Mouse (Mus musculus) limb, embryonic 11.5 days (tissue): ENCODE measurements around the gene Atp8b4. TPM values are rescaled to one million over a fixed set of nuclear protein-coding genes. Genes with fewer than 3 reads are reported as not detected.

ENCODE experiments used
- ATAC-seq: fragments of 200-750 bp; cut with Nextera tagmentation; 2 replicates; pipeline ENCODE4 v1.8.0; 2017; ENCODE audit warnings: low read depth; ENCODE audit not compliant: insufficient number of reproducible peaks, low FRiP score, low TSS enrichment
- DNase-seq: peaks from one replicate; pipeline ENCODE4 v3.0.0-alpha.2; 2015; ENCODE audit warnings: low spot score
- H3K27ac ChIP-seq: fragments of 300-500 bp; sonication (generic); replicated peaks from 2 replicates; pipeline ENCODE4 v1.5.1; 2014; ENCODE audit warnings: low read depth, mild to moderate bottlenecking, low read length
- H3K27me3 ChIP-seq: fragments of 300-500 bp; sonication (generic); 2 replicates; pipeline ENCODE4 v1.6.1; 2014; ENCODE audit warnings: mild to moderate bottlenecking, low read length, mixed read lengths; ENCODE audit not compliant: control insufficient read depth, insufficient read depth
- H3K36me3 ChIP-seq: fragments of 300-500 bp; sonication (generic); 2 replicates; pipeline ENCODE4 v1.6.1; 2014; ENCODE audit warnings: mild to moderate bottlenecking, low read length, moderate library complexity, mixed read lengths; ENCODE audit not compliant: control insufficient read depth, insufficient read depth
- H3K4me1 ChIP-seq: fragments of 300-500 bp; sonication (generic); 2 replicates; pipeline ENCODE4 v1.6.1; 2014; ENCODE audit warnings: low read length, mixed read lengths; ENCODE audit not compliant: control insufficient read depth, insufficient read depth
- H3K4me2 ChIP-seq: fragments of 300-500 bp; sonication (generic); 2 replicates; pipeline ENCODE4 v1.6.1; 2014; ENCODE audit warnings: low read depth, mild to moderate bottlenecking, moderate library complexity; ENCODE audit not compliant: severe bottlenecking
- H3K4me3 ChIP-seq: fragments of 300-500 bp; sonication (generic); 2 replicates; pipeline ENCODE4 v1.5.1; 2014; ENCODE audit warnings: low read depth, low read length
- H3K9ac ChIP-seq: fragments of 300-500 bp; sonication (generic); 2 replicates; pipeline ENCODE4 v1.6.1; 2014; ENCODE audit warnings: mild to moderate bottlenecking, low read length
- H3K9me3 ChIP-seq: fragments of 300-500 bp; sonication (generic); 2 replicates; pipeline ENCODE4 v1.6.1; 2016; ENCODE audit warnings: low read length; ENCODE audit not compliant: control insufficient read depth
- WGBS: fragments of 180-500 bp; shearing (Covaris S2); extraction: QIAGEN DNeasy Blood & Tissue Kit; methylation state at CpG from one replicate; pipeline ENCODE4 v1.1.7; 2014; 5-methylcytosine and 5-hydroxymethylcytosine counted together
- polyA plus RNA-seq: library from polyadenylated mRNA; unstranded; fragments of >200 nt; fragmentation: Nextera tagmentation; extraction: Ambion mirVana; gene quantifications from 2 replicates; pipeline ENCODE4 v1.2.1, GENCODE M21; 2014

The Atp8b4 gene
- polyA plus RNA-seq, 1 experiment from 2014 or later: 0.07 TPM

DNA sequence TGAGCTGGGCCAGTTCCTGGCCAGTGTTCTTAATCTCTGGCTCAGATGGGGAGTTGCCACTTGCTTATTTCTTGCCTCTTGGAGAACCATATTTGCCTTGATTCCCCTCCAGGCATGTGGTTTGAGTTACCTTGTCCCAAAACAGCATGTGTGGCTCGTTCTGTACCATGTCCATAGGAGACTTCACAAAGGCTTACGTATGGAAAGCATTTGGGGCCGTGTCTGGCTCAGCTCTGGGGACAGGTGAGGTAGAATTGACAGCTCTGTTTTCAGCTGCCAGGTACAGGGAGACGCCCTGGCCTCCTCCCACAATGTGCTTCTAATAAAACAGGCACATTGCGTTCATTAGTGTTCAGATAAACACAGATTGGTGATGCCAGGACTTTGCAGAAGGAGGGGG, 195.9 kb downstream of the Atp8b4 start:
- H3K4me2 ChIP-seq: no peak overlapping the region
- no peaks in the 10 kb centered on the region for H3K36me3 ChIP-seq
- 30% methylated on average over 5 of the region's 5 CpGs for WGBS
- no peaks in the 10 kb centered on the region for H3K4me1 ChIP-seq
- ATAC-seq (peak; percentile 57; the same call in 1 of the 2 replicates), DNase-seq (peak; percentile 34)
- no peak overlapping the region for H3K4me3 ChIP-seq
- no peaks in the 10 kb centered on the region for H3K27me3 ChIP-seq
- H3K9ac ChIP-seq: no peak overlapping the region
- H3K27ac ChIP-seq: no peak overlapping the region
- H3K9me3 ChIP-seq: no peaks in the 10 kb centered on the region

DNA sequence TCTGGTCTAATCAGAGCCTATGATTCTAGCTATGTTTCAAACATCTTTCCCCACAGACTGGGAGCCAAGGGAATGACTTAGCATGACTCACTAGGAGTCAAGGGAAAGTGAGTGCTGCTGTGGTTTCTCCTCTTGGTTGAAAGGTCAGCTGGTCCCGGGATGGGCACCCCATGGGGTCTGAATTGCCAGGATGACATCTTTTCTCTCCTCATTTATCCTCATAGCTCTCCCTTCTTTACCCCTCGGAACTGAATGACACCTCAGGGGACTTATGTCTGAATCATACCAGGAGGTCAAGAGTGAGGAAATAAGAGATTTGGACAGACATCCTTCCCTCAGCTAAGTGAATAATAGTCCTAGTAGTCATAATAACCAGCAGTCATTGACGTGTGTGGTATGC, 197.2 kb downstream of the Atp8b4 start:
- no peak overlapping the region for H3K27ac ChIP-seq
- no peaks in the 10 kb centered on the region for H3K4me1 ChIP-seq
- H3K9me3 ChIP-seq: no peaks in the 10 kb centered on the region
- ATAC-seq: no peak
- H3K27me3 ChIP-seq: no peaks in the 10 kb centered on the region
- 48% methylated on average over 3 of the region's 3 CpGs for WGBS
- H3K4me3 ChIP-seq: no peak overlapping the region
- DNase-seq: no peak
- H3K9ac ChIP-seq: no peak overlapping the region
- H3K4me2 ChIP-seq: no peak overlapping the region
- H3K36me3 ChIP-seq: no peaks in the 10 kb centered on the region

DNA sequence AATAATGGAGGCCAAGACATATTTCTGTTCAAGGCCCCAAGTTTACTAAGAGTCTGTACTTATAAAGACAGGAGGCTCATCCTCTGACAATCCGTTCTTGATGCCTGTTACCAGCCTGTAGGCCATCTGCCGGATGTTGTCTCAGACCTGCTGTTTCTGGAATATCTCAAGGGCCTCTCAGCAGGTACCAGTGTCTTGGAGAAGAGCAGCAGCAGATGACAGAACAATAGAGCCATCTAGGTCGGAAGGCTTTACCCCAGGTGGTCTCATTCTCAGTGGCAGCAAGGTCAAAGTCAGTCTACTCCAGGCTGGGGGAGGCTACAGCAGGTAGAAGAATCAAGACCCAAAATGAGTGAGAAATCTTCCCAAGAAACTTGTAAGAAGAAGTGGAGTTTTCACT, 198.1 kb downstream of the Atp8b4 start:
- Histone ChIP-seq H3K9ac (no peak overlapping the region), H3K4me1 (no peaks in the 10 kb centered on the region), H3K4me3 (no peak overlapping the region), H3K27me3 (no peaks in the 10 kb centered on the region), H3K36me3 (no peaks in the 10 kb centered on the region), H3K27ac (no peak overlapping the region), H3K4me2 (no peak overlapping the region), H3K9me3 (no peaks in the 10 kb centered on the region)
- WGBS: 67% methylated on average over 3 of the region's 3 CpGs
- DNase-seq (no peak), ATAC-seq (no peak)

DNA sequence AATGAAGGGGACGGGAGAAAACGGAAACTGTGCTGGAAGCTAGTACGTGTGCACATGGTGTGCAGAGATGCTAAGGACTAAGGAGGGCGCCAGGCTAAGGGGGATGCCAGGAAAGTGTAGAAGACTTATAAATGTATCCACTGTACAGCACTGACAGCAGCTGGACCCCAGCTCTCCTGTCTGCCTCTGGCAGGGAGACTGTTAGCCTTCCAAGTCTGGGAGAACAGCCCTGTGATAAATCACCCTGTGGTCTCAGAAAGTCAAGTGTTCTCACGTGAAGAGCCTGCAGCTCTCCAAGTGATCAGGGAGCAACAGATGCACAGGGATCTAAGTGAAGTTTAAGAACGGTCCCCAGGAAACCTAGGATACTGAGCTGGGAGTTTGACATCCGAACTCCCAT, 209.8 kb downstream of the Atp8b4 start:
- no peak overlapping the region for H3K4me3 ChIP-seq
- 72% methylated on average over 7 of the region's 7 CpGs for WGBS
- DNase-seq (no peak), ATAC-seq (no peak)
- no peak overlapping the region for H3K27ac ChIP-seq
- H3K4me1 ChIP-seq: no peaks in the 10 kb centered on the region
- H3K27me3 ChIP-seq: no peaks in the 10 kb centered on the region
- H3K9me3 ChIP-seq: no peaks in the 10 kb centered on the region
- no peak overlapping the region for H3K4me2 ChIP-seq
- no peak overlapping the region for H3K9ac ChIP-seq
- no peaks in the 10 kb centered on the region for H3K36me3 ChIP-seq

DNA sequence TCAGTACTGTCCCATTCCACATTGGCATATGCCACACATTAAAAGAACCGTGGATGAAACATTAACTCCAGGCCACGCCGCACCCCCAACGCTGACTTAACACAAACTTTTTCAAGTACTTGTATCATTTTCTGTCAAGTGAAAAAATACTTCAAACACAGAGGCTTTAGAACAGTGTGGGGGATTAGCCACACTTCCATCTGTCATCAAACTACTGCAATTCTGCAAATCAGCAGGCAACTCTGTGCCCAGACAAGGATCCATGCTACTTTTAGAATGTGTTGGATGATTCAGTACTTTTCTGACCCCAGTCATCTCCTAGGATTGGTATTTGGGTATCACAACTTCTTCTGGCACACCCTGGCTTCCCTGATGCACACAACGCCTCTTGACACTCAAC, 212.5 kb downstream of the Atp8b4 start:
- 93% methylated on average over 5 of the region's 5 CpGs for WGBS

DNA sequence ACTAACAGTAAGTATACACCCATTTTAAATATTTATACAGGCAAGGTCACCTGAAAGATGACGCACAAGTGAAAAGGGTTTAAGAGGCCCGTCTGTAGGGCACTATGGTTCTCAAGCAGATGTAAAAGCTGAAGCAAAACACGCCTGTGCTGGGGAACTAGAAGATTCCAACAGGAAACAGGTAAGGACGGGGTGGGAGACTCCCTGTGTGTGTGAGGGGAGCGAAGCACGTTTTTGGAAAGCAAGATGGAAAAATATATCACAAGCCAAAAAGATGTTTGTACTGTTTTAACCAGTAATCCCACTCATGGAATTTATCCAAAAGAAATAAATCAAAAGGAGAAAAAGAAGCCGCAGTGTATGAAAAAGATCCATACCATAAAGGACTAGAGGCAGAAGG, 214.1 kb downstream of the Atp8b4 start:
- Histone ChIP-seq H3K4me2 (no peak overlapping the region), H3K9ac (no peak overlapping the region), H3K4me3 (no peak overlapping the region), H3K9me3 (no peaks in the 10 kb centered on the region), H3K4me1 (no peaks in the 10 kb centered on the region), H3K36me3 (no peaks in the 10 kb centered on the region), H3K27me3 (no peaks in the 10 kb centered on the region), H3K27ac (no peak overlapping the region)
- DNase-seq: no peak
- WGBS: 84% methylated on average over 7 of the region's 7 CpGs
- ATAC-seq: no peak

More for the DNA sequence above, 212.5 kb downstream of the Atp8b4 start:
- ATAC-seq (no peak), DNase-seq (no peak)
- H3K9ac ChIP-seq: no peak overlapping the region
- H3K4me2 ChIP-seq: no peak overlapping the region
- H3K27me3 ChIP-seq: no peaks in the 10 kb centered on the region
- H3K4me1 ChIP-seq: no peaks in the 10 kb centered on the region
- no peak overlapping the region for H3K27ac ChIP-seq
- H3K9me3 ChIP-seq: no peaks in the 10 kb centered on the region
- H3K4me3 ChIP-seq: no peak overlapping the region
- H3K36me3 ChIP-seq: no peaks in the 10 kb centered on the region

DNA sequence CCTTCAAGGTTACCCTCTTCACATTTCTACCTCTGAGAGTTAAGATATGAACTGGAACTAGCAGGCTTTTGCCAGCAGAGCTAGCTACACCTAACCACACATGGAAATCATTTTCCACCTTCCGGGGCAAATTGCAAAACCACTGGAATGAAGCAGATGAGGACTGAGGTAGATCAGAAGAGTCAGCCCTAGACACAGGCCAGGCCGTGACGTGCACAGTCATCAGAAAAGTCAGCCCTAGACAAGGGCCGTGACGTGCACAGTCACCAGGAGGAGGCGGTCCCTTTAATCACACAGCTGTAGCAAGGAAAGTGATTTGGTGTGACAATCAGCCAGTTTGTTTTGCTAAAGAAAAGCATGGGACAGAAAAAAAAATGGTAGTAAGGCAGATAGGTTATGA, 216.4 kb downstream of the Atp8b4 start:
- DNase-seq: peak; percentile 36

DNA sequence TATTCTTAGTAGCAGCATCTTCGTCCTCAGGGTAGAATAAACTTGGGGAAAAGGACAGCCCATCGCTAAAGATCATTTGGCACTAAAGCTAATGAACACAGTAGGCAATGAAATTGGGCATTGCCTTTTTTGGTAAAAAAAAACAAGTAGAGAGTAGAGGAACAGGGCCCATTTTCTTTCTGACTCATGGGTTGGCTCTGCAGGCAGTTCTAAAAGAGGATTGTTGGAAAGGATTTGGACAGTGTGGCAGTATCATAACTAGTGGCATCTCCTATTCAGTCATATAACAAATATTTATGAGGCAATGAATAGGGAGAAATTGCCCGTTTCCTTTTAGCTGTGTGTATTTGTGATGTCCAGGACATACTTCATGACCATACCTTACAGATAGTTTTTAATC, 217.4 kb downstream of the Atp8b4 start:
- Histone ChIP-seq H3K27me3 (no peaks in the 10 kb centered on the region), H3K4me3 (no peak overlapping the region), H3K9ac (no peak overlapping the region), H3K27ac (no peak overlapping the region), H3K36me3 (no peaks in the 10 kb centered on the region), H3K4me1 (no peaks in the 10 kb centered on the region), H3K4me2 (no peak overlapping the region), H3K9me3 (no peaks in the 10 kb centered on the region)
- 77% methylated on average over 3 of the region's 3 CpGs for WGBS
- DNase-seq (no peak), ATAC-seq (no peak)

More for the DNA sequence above, 216.4 kb downstream of the Atp8b4 start:
- Histone ChIP-seq H3K4me1 (no peaks in the 10 kb centered on the region), H3K4me3 (no peak overlapping the region), H3K36me3 (no peaks in the 10 kb centered on the region), H3K4me2 (no peak overlapping the region), H3K9ac (no peak overlapping the region), H3K9me3 (no peaks in the 10 kb centered on the region), H3K27ac (no peak overlapping the region), H3K27me3 (no peaks in the 10 kb centered on the region)
- WGBS: 33% methylated on average over 6 of the region's 6 CpGs
- peak; percentile 72; the same call in 1 of the 2 replicates for ATAC-seq

DNA sequence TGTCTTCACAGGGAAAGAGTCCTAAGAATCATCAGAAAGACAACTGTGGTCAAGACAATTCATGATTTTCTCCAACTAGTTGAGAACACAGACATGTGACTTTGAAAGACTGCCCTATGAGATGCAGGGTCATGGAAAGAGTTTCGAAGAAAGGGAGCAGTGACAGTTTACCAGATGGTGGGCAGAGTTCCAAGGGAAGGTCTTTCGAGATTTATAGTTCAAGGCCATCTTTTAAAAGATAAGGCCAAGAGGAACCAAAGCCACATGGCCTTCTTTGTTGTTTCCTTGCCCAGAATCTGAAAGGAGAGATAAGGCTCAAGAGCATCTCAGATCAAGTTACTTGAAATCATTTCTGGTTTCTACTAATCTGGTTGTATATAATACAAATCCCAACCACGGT, 225.0 kb downstream of the Atp8b4 start:
- H3K4me2 ChIP-seq: no peak overlapping the region
- WGBS: 82% methylated on average over 3 of the region's 3 CpGs
- H3K9ac ChIP-seq: no peak overlapping the region
- H3K9me3 ChIP-seq: no peaks in the 10 kb centered on the region
- no peaks in the 10 kb centered on the region for H3K27me3 ChIP-seq
- H3K4me3 ChIP-seq: no peak overlapping the region
- no peaks in the 10 kb centered on the region for H3K4me1 ChIP-seq
- H3K36me3 ChIP-seq: no peaks in the 10 kb centered on the region
- H3K27ac ChIP-seq: no peak overlapping the region
- ATAC-seq: no peak
- no peak for DNase-seq
